Mouse (Mus musculus): ENCODE measurements around the gene Ubap1l. TPM values are rescaled to one million over a fixed set of nuclear protein-coding genes. Genes with fewer than 3 reads are reported as not detected.

The Ubap1l gene
- total and polyA plus RNA-seq, 3 experiments, result 0.13 TPM; not detected in 2

GRCm38 (mm10) chr9:65390752-65391612 is 30.1 kb downstream of the Ubap1l start:
- Histone ChIP-seq H3K4me3 (replicated peaks in 1 of 3; ENCODE audit: low read depth in 2 of 3, low read length in 2 of 3, poor library complexity in 1 of 3) (no peak overlapping the region), H3K36me3 (replicated peaks in 1 of 2; ENCODE audit: control insufficient read depth in 1 of 2, insufficient read depth in 1 of 2, low read length in 1 of 2) (no peaks in the 10 kb centered on the region), H3K9ac (ENCODE audit: insufficient read depth, low read depth) (no peak overlapping the region), H3K4me2 (ENCODE audit: insufficient read depth, low read depth, poor library complexity, severe bottlenecking) (no peak overlapping the region), H3K27me3 (replicated peaks) (peaks cover 4% of the 10 kb centered on the region), H3K27ac (ENCODE audit: insufficient read depth, low read depth) (no peak overlapping the region), H3K4me1 (ENCODE audit: control insufficient read depth in 1 of 2, insufficient read depth in 2 of 2) (peaks cover 0 to 6% of the 10 kb centered on the region in 2 experiments; a peak in 2 of 4 replicates), H3K9me3 (replicated peaks; ENCODE audit: low read length) (peaks cover 4% of the 10 kb centered on the region), H3K79me2 (replicated peaks; ENCODE audit: control insufficient read depth, extremely low read depth, insufficient read depth, poor library complexity, severe bottlenecking) (no peaks in the 10 kb centered on the region)
- in situ Hi-C loops (cut with MboI; ENCODE audit: low pct_ligation_motif_present, low pct_unique_long_range_greater_than_20kb, low sequenced_read_pairs), result no loop called here
- TF ChIP-seq KAT2A (IDR thresholded peaks at IDR 0.05; ENCODE audit: insufficient replicate concordance, low read length), result no peak
- TF ChIP-seq BHLHE40 (IDR thresholded peaks at IDR 0.05; ENCODE audit: low read depth, low read length), result no peak
- no peak for TF ChIP-seq SMC3 (IDR thresholded peaks at IDR 0.05; ENCODE audit: low read depth, low read length)
- dilution Hi-C loops (cut with MboI; ENCODE audit: extremely low pct_ligation_motif_present, extremely low pct_unique_long_range_greater_than_20kb, low sequenced_read_pairs), result no loop called here
- no peak for DNase-seq (ENCODE audit: extremely low read depth)

- no peaks in the 10 kb centered on the region for H3K79me2 ChIP-seq (replicated peaks; ENCODE audit: control insufficient read depth, extremely low read depth, insufficient read depth, poor library complexity, severe bottlenecking)
- H3K9me3 ChIP-seq (replicated peaks; ENCODE audit: low read length), result peaks cover 4% of the 10 kb centered on the region
- TF ChIP-seq MEF2A (IDR thresholded peaks at IDR 0.05; ENCODE audit: borderline replicate concordance, low read depth, low read length) (no peak), NELFE (IDR thresholded peaks at IDR 0.05; ENCODE audit: low read depth, low read length) (no peak), GABPA (IDR thresholded peaks at IDR 0.05; ENCODE audit: insufficient replicate concordance, low read depth, low read length) (no peak), NRF1 (IDR thresholded peaks at IDR 0.05; ENCODE audit: low read depth, low read length) (no peak), RAD21 (IDR thresholded peaks at IDR 0.05; ENCODE audit: low read depth, low read length) (no peak), MAZ (IDR thresholded peaks at IDR 0.05; ENCODE audit: low read depth, low read length) (no peak), POLR2A (IDR thresholded peaks at IDR 0.05; ENCODE audit: low read depth, low read length) (no peak), BHLHE40 (IDR thresholded peaks at IDR 0.05; ENCODE audit: low read depth, low read length) (no peak), ETS1 (conservative IDR thresholded peaks at IDR 0.05; ENCODE audit: low read depth, low read length) (no peak), JUN (IDR thresholded peaks at IDR 0.05; ENCODE audit: insufficient read depth, low read depth, low read length) (no peak), TCF12 (IDR thresholded peaks at IDR 0.05; ENCODE audit: low read depth, low read length) (no peak), IRF4 (IDR thresholded peaks at IDR 0.05; ENCODE audit: low read depth, low read length) (no peak), SIN3A (IDR thresholded peaks at IDR 0.05; ENCODE audit: low read length) (no peak), ZMIZ1 (IDR thresholded peaks at IDR 0.05; ENCODE audit: low read depth, low read length) (no peak), ZKSCAN1 (IDR thresholded peaks at IDR 0.05; ENCODE audit: borderline replicate concordance, low read depth, low read length) (no peak)
- peaks cover 0 to 6% of the 10 kb centered on the region in 2 experiments; a peak in 2 of 4 replicates for H3K4me1 ChIP-seq (ENCODE audit: control insufficient read depth in 1 of 2, insufficient read depth in 2 of 2)
- in situ Hi-C loops (cut with MboI; ENCODE audit: low pct_ligation_motif_present, low pct_unique_long_range_greater_than_20kb, low sequenced_read_pairs), result no loop called here
- no peak for DNase-seq (ENCODE audit: extremely low read depth)
- dilution Hi-C loops (cut with MboI; ENCODE audit: extremely low pct_ligation_motif_present, extremely low pct_unique_long_range_greater_than_20kb, low sequenced_read_pairs), result no loop called here
- H3K27me3 ChIP-seq (replicated peaks), result peaks cover 4% of the 10 kb centered on the region
- no peak within 1 kb of the TSS for H3K9ac ChIP-seq (ENCODE audit: insufficient read depth, low read depth)
- H3K27ac ChIP-seq (ENCODE audit: insufficient read depth, low read depth), result no peak within 1 kb of the TSS
- no peaks in the 10 kb centered on the region for H3K36me3 ChIP-seq (replicated peaks in 1 of 2; ENCODE audit: control insufficient read depth in 1 of 2, insufficient read depth in 1 of 2, low read length in 1 of 2)
- no peak within 1 kb of the TSS for H3K4me3 ChIP-seq (replicated peaks in 1 of 3; ENCODE audit: low read depth in 2 of 3, low read length in 2 of 3, poor library complexity in 1 of 3)
- no peak within 1 kb of the TSS for H3K4me2 ChIP-seq (ENCODE audit: insufficient read depth, low read depth, poor library complexity, severe bottlenecking)
Observed at GRCm38 (mm10) chr9:65391613-65391964, 30.7 kb downstream of the Ubap1l start, which contains the start of gene Kbtbd13. Kbtbd13 (minus strand) TSS chr9:65391652.

Measured in CH12.LX (cell line).